Mouse (Mus musculus): ENCODE results near the gene Ndufaf2.

- no peak for TF ChIP-seq GATA1 (IDR thresholded peaks at IDR 0.05; ENCODE audit: low read length)
- no peak for TF ChIP-seq TAL1 (IDR thresholded peaks at IDR 0.05; ENCODE audit: low read length)
These were observed 114.8 kb downstream of the Ndufaf2 start for GRCm38 (mm10) chr13:108043431-108044221.
